Mouse (Mus musculus): ENCODE data around the gene Rpl35. TPM values are rescaled to one million over a fixed set of nuclear protein-coding genes. Genes with fewer than 3 reads are reported as not detected.

The Rpl35 gene
- total RNA-seq (2023) = 100 to 1,000 TPM; 716 to 808 TPM

GRCm38 (mm10) chr2:39005574-39006079 lies at the start of gene Rpl35:
Gene Rpl35, minus strand, starts transcription at chr2:39005624.

GRCm38 (mm10) chr2:39004880-39005435 lies 466 bp downstream of the Rpl35 start, which contains the start of gene Arpc5l:
Gene Arpc5l, plus strand, starts transcription at chr2:39005348.

GRCm38 (mm10) chr2:38997386-38998374 lies 7.7 kb downstream of the Rpl35 start, which contains the start of gene Wdr38:
Gene Wdr38, plus strand, starts transcription at chr2:38997476.

Other genes with a start within 250 kb of the Rpl35 start
- gene Nr6a1, start 77.9 kb downstream of the Rpl35 start, total RNA-seq (2023) = 1 to 10 TPM; 2.2 to 2.4 TPM
- not detected for gene Olfml2a, start 73.6 kb downstream of the Rpl35 start, total RNA-seq (2023)
- gene Wdr38, start 8.1 kb downstream of the Rpl35 start, total RNA-seq (2023) = under 1 TPM; 0.52 to 0.62 TPM
- gene Arpc5l, start 276 bp downstream of the Rpl35 start, total RNA-seq (2023) = 100 to 1,000 TPM; 202 to 222 TPM
- 10 to 100 TPM; 35.6 to 41.4 TPM for gene Golga1, start 59.9 kb upstream of the Rpl35 start, total RNA-seq (2023)
- gene Scai, start 185.1 kb upstream of the Rpl35 start, total RNA-seq (2023) = 10 to 100 TPM; 43.6 to 46.4 TPM
- gene Ppp6c, start 220.8 kb upstream of the Rpl35 start, total RNA-seq (2023) = 10 to 100 TPM; 77.1 to 80.2 TPM

Measured in B cell, adult 67 days (primary cell).